Mouse (Mus musculus) olfactory bulb, adult 2 months (tissue): ENCODE measurements at regions not wholly inside any gene's neighbourhood (a gene's known extent, or its start where the extent isn't known, plus 50 kb on each side); places are given as distances from the start of the nearest gene placed in this dataset.

ENCODE experiments used
- H3K27ac ChIP-seq: fragments of 200-500 bp; 2 replicates; pipeline ENCODE4 v1.5.1; 2012; ENCODE audit warnings: low read depth, low read length; ENCODE audit not compliant: insufficient read depth
- H3K4me1 ChIP-seq: fragments of 200-500 bp; 2 replicates; pipeline ENCODE4 v1.6.1; 2012; ENCODE audit warnings: low read length; ENCODE audit not compliant: control insufficient read depth, insufficient read depth
- H3K4me3 ChIP-seq: fragments of 200-500 bp; 2 replicates; pipeline ENCODE4 v1.5.1; 2012; ENCODE audit warnings: mild to moderate bottlenecking, low read depth, low read length, moderate library complexity; ENCODE audit not compliant: insufficient read depth
- CTCF ChIP-seq: fragments of 200-500 bp; IDR thresholded peaks from 2 replicates; pipeline ENCODE4 v1.5.1; 2012; ENCODE audit warnings: low read depth, mild to moderate bottlenecking, low read length, moderate library complexity; ENCODE audit not compliant: insufficient read depth
- POLR2A ChIP-seq: fragments of 200-500 bp; IDR thresholded peaks from 2 replicates; pipeline ENCODE4 v1.6.1; 2012; ENCODE audit warnings: mild to moderate bottlenecking, low read depth, low read length, moderate library complexity; ENCODE audit not compliant: insufficient read depth
- WGBS: fragments of 180-500 bp; shearing (Covaris S2); methylation state at CpG from one replicate; pipeline ENCODE4 v1.1.7; 2018; 5-methylcytosine and 5-hydroxymethylcytosine counted together

DNA sequence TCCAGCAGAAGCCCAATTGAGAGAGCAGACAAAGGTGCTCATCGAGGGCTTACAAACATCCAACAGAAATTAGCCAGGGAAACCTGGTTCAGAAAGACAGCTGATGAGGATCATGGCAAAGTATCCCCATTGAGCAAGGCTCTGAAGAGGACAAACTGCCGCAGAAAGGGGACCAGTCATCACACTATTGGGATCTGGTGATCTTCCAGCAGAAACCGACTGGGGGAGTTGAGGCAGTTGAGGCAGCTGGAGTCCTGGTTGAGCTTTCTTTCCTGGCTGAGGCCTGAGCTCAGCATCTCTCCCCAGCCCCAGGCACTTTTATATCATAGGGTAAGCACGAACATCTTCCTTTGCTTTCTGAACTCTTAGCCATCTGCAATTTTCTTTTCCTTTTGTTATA, 282.7 kb downstream of the Insig2 start:
- WGBS: 89% methylated on average over 4 of the region's 4 CpGs

DNA sequence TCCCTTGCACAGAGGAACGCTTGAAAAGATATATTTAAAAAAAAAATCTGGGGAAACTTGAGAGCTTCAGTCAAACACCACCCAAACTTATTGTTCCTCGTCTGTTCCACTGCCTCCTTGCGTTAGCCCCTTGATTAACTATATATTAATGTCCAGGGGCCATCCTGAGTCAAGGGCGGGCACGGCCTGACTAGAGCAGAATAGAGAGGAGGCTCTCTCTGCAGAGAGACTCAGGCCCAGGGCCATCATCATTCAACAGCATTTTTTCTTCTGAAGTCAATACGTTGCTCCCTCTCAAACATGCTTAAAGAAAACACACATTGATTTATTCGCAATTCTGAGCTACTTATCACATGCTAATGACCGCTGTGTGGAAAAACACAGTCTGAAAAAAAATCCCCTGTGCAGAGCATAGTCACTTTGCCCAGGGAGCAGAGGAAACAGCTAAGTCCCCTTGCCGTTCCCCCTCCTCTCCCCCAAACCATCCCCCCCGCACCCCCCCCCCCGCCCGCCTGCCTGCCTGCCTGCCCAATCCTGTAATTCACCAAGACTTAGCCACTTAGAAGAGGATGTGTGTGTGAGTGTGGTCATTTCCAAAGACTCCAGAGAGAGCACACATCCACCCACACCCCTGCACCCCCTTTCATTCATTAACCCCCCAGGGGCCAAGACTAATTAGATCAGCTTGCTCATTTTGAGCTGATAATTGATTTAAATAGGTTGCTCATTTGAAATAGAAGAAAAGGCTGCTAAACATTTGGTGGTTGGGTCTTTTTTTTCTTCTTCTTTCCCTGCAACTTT, 281.5 kb downstream of the Insig2 start:
- 39% methylated on average over 12 of the region's 12 CpGs for WGBS
- Histone ChIP-seq H3K27ac (no peak overlapping the region), H3K4me3 (no peak overlapping the region), H3K4me1 (peaks cover 2% of the 10 kb centered on the region; the same call in 1 of the 2 replicates)
- TF ChIP-seq CTCF (no peak), POLR2A (no peak)

More for the DNA sequence above, 282.7 kb downstream of the Insig2 start:
- H3K27ac ChIP-seq: no peak overlapping the region
- no peak for TF ChIP-seq POLR2A
- no peak for TF ChIP-seq CTCF
- no peak overlapping the region for H3K4me3 ChIP-seq
- peaks cover 2% of the 10 kb centered on the region; the same call in 1 of the 2 replicates for H3K4me1 ChIP-seq

DNA sequence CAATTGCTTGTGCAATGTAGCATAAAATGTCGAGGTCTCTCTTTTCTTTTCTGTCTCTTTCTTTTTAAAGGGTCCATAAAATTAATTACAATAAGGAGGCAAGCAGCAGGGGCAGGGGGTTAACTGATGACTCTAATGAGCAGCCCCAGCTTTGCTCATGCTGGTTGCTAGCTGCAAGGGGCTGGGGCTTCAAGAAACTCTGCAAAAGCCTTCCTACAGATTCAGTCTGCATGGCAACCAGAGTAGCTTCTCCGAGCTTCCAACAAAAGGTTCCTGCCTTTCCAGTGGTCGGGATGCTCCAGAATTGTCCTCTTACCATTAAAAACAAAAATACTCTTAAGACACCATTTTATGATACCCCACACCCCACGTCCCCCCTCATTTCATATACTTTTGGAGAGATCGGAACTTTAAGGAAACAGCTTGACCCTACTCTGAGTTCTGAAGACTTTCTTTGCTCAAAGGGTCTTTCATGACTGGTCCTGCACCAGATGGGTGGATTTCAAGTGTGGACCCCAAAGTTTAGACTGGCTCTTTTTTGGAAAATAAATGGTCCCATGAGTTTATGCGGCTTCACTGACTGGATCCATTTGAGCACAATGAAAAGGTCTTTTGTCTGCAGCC, 280.8 kb downstream of the Insig2 start:
- WGBS: 41% methylated on average over 6 of the region's 6 CpGs
- H3K4me3 ChIP-seq: no peak overlapping the region
- TF ChIP-seq CTCF (no peak), POLR2A (no peak)
- H3K27ac ChIP-seq: no peak overlapping the region
- H3K4me1 ChIP-seq: peaks cover 2% of the 10 kb centered on the region; the same call in 1 of the 2 replicates

DNA sequence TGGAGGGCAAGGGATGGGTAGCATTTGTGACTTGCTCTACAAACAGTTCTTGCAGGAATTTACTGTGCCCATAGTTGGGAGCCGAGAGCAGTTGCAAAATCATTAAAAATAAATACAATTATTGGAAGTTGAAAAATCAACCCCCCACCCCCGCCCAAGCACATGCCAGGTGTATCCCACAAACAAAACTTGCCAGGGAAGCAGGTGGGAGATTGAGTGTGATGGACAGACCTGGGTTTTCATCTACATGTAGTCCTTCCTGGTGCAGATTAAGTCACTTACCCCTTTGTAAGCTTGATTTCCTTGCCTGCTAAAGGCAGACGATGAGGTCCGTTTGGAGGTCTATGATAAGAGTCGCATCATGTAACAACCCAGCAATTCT, 280.3 kb downstream of the Insig2 start:
- WGBS: 83% methylated on average over 5 of the region's 5 CpGs
- no peak for TF ChIP-seq CTCF
- TF ChIP-seq POLR2A: no peak
- Histone ChIP-seq H3K4me3 (no peak overlapping the region), H3K4me1 (peaks cover 2% of the 10 kb centered on the region; the same call in 1 of the 2 replicates), H3K27ac (no peak overlapping the region)

DNA sequence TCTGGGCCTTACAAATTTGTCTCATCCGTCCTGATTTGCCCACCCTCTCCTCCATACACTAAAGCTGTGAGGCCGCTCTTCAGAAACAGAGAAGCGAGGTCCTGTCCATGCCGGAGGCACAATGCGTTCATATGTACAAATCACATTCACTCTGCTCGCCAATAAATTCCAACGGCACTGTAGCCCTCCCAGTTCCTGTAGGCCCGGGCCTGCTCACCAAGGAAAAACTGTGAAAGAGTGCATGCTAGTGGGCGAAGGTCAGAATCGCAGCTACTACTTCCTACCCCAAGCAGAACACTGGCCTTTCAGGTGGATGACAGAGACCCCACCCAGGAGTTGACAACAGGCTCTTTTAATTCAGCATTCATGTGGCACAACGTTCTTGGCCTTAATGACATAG, 278.7 kb downstream of the Insig2 start:
- H3K4me3 ChIP-seq: no peak overlapping the region
- H3K4me1 ChIP-seq: peaks cover 2% of the 10 kb centered on the region; the same call in 1 of the 2 replicates
- TF ChIP-seq CTCF (no peak), POLR2A (no peak)
- 60% methylated on average over 11 of the region's 11 CpGs for WGBS
- no peak overlapping the region for H3K27ac ChIP-seq

DNA sequence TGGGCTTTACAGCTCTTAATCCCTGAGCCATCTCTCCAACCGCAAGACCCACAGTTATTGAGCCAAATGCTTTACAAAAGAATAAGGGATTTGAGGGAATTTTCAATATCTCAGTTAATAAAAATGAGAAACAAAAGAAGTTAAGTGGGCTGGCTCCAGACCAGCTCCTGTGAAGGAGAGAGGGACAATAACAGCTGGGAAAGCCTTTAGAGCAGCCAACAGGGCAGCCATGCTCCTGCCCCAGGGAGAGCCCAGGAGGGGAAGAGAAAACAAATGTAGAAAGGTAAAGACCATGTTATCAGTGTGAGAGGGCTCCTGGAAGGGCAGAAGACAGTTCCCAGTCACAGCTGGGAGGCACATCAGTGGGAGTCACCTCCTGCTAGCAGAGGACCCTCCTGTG, 257.8 kb downstream of the Insig2 start:
- H3K4me3 ChIP-seq: no peak overlapping the region
- H3K27ac ChIP-seq: no peak overlapping the region
- H3K4me1 ChIP-seq: no peaks in the 10 kb centered on the region
- TF ChIP-seq CTCF (no peak), POLR2A (no peak)
- 66% methylated on average over 1 of the region's 1 CpGs for WGBS

DNA sequence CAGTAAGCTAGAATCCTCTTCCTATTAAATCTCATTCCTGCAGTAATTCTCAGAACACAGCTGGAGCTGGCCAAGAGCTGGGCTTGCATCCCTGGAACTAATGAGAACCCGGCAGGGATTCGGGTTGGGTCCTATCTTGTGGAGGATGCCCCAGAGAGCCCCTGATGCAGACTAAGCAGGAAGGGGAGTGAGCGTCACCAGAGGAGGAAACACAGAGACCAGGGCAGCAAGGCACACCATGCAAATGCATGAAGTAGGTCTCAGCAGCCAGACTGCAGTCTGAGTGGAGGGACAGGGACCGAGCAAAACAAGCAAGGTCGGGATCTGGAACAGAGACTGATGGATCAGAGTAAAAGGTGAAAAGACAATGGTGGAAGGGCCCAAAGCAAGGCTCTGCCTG, 249.6 kb downstream of the Insig2 start:
- 58% methylated on average over 5 of the region's 5 CpGs for WGBS
- Histone ChIP-seq H3K4me1 (no peaks in the 10 kb centered on the region), H3K27ac (no peak overlapping the region), H3K4me3 (no peak overlapping the region)
- TF ChIP-seq POLR2A (no peak), CTCF (no peak)

DNA sequence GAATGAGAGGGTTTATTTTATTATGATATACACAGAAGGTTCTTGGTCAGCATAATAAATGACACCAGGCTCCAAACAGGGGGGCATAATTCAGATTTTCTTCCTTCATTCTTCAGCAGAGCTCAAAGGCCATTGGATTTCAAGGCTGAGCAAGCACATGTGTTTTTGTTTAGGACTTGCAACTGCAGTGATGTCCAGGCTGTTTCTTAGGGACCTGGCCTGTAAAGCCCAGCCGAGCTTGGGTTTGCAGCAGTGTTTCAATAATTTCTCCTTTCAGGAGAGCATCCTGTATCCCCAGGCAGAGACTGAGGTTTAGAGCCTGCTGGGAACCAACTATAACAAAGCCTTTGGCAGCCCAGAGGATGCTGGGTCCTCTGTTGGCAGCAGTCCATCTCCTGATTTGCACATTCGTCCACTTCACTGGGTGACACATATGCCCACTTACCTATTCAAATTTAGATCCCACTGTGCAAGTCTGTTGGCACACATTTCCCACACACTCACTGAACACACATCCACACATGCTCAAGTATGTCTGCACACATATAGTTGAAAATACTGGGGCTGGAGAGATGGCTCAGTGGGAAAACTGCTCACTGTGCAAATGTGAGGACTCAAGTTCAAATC, 247.2 kb downstream of the Insig2 start:
- H3K4me1 ChIP-seq: no peaks in the 10 kb centered on the region
- TF ChIP-seq POLR2A: no peak
- TF ChIP-seq CTCF: no peak
- H3K4me3 ChIP-seq: no peak overlapping the region
- H3K27ac ChIP-seq: no peak overlapping the region
- WGBS: 54% methylated on average over 2 of the region's 2 CpGs

DNA sequence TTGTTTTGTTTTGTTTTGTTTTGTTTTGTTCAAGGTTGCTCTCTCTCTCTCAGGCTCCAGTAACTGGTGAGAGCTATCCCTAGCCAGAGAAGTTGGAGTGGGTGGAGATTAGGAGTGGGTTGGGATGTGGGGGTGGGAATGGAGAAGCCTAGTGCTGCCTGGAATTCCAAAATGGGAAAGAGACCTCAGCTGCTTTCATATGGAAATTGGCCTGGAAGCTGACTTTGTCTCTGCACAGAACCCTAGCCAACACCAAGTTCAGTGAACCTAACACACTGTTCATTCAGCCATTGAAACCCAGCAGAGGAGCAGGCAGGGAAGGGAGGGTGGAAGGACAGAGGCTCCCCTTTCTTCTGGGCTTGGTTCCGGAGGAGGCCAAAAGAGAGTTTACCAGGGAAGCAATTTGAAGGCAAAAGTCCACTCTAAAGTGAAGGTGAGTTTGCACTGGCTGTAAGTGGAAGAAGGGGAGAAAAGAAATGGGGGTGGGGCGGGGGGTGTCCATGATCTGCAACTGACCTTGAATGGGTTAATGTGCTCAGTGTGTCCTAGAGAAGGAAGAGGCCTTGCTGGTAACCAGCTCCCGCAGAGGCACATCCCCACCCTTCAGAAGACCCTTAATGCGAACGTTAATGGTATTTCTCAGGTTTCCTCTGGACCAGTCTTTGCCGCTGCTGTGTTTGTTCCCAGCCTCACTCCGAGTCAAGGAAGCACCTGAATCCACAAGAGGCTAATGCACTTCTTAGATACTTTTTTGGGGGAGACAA, 245.1 kb downstream of the Insig2 start:
- Histone ChIP-seq H3K4me3 (no peak overlapping the region), H3K27ac (no peak overlapping the region), H3K4me1 (no peaks in the 10 kb centered on the region)
- no peak for TF ChIP-seq POLR2A
- no peak for TF ChIP-seq CTCF
- WGBS: 44% methylated on average over 7 of the region's 7 CpGs
